Mouse (Mus musculus) embryonic facial prominence, embryonic 14.5 days (tissue): ENCODE measurements around the gene Pacsin3. TPM values are rescaled to one million over a fixed set of nuclear protein-coding genes. Genes with fewer than 3 reads are reported as not detected.

Source experiments
- ATAC-seq: fragments of 200-750 bp; cut with Nextera tagmentation; 2 replicates; pipeline ENCODE4 v1.8.0; 2017; ENCODE audit warnings: low read depth, moderate number of reproducible peaks, moderate TSS enrichment
- DNase-seq: peaks from one replicate; pipeline ENCODE4 v3.0.0-alpha.2; 2015; ENCODE audit warnings: low spot score
- H3K27ac ChIP-seq: fragments of 300-500 bp; sonication (generic); replicated peaks from 2 replicates; pipeline ENCODE4 v1.5.1; 2014; ENCODE audit warnings: low read depth, mild to moderate bottlenecking, low read length, moderate library complexity
- H3K27me3 ChIP-seq: fragments of 300-500 bp; sonication (generic); replicated peaks from 2 replicates; pipeline ENCODE4 v1.6.1; 2014; ENCODE audit warnings: low read length; ENCODE audit not compliant: control insufficient read depth, insufficient read depth
- H3K36me3 ChIP-seq: fragments of 300-500 bp; sonication (generic); 2 replicates; pipeline ENCODE4 v1.6.1; 2014; ENCODE audit warnings: low read length, mixed read lengths; ENCODE audit not compliant: control insufficient read depth, insufficient read depth
- H3K4me1 ChIP-seq: fragments of 300-500 bp; sonication (generic); 2 replicates; pipeline ENCODE4 v1.6.1; 2014; ENCODE audit warnings: antibody characterized with exemption, low read length; ENCODE audit not compliant: control insufficient read depth, insufficient read depth
- H3K4me2 ChIP-seq: fragments of 300-500 bp; sonication (generic); 2 replicates; pipeline ENCODE4 v1.6.1; 2014; ENCODE audit warnings: low read depth, mild to moderate bottlenecking, low read length, moderate library complexity, mixed read lengths
- H3K4me3 ChIP-seq: fragments of 300-500 bp; sonication (generic); 2 replicates; pipeline ENCODE4 v1.5.1; 2014; ENCODE audit warnings: low read depth, mild to moderate bottlenecking, low read length
- H3K9ac ChIP-seq: fragments of 300-500 bp; sonication (generic); 2 replicates; pipeline ENCODE4 v1.6.1; 2014; ENCODE audit warnings: low read depth, mild to moderate bottlenecking, low read length, moderate library complexity, mixed read lengths
- H3K9me3 ChIP-seq: fragments of 300-500 bp; sonication (generic); 2 replicates; pipeline ENCODE4 v1.6.1; 2016; ENCODE audit warnings: low read length; ENCODE audit not compliant: control insufficient read depth
- WGBS: fragments of 180-500 bp; shearing (Covaris S2); extraction: QIAGEN DNeasy Blood & Tissue Kit; methylation state at CpG from one replicate; pipeline ENCODE4 v1.1.7; 2014; 5-methylcytosine and 5-hydroxymethylcytosine counted together
- polyA plus RNA-seq: library from polyadenylated mRNA; unstranded; fragments of >200 nt; fragmentation: Nextera tagmentation; extraction: Ambion mirVana; gene quantifications from 2 replicates; pipeline ENCODE4 v1.2.1, GENCODE M21; 2014

Gene Pacsin3
- polyA plus RNA-seq, result 59.9 and 64.3 TPM in 2 replicates

DNA sequence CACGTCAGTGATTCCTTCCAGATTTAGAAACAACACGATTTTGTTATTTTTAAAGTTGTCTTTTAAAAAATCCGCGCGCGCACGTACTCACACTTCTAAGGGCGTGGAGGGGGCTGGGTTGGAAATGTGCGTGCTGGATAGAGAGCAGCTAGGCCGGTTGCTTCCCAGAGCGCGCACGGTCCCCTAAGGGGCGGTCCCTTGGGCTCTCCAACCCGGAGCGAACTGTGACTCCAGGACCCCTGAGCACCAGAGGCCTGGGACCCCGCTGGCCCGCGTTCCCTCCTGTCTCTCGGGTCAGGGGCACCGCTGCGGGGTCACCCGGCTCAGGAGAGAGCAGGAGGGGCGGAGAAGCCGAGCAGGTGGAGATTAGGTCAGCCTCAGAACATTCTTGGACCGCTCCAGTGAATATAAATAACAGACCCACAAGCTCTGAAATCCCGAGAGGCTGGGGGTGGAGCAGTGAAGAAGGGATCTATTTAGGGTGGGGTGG lies at the start of gene Pacsin3:
Gene Pacsin3, plus strand, starts transcription at position 294 of the 490 bp plus-strand sequence.
- peaks cover 16% of the 10 kb centered on the region for H3K4me1 ChIP-seq
- 1% methylated on average over 27 of the region's 27 CpGs for WGBS
- H3K4me3 ChIP-seq, result peak within 1 kb of the TSS; percentile 69
- H3K9ac ChIP-seq, result peak within 1 kb of the TSS; percentile 73
- H3K27ac ChIP-seq, result peak within 1 kb of the TSS; percentile 78
- no peaks in the 10 kb centered on the region for H3K9me3 ChIP-seq
- H3K4me2 ChIP-seq, result peak within 1 kb of the TSS; percentile 94
- H3K36me3 ChIP-seq, result no peaks in the 10 kb centered on the region
- H3K27me3 ChIP-seq, result no peaks in the 10 kb centered on the region; the same call in 1 of the 2 replicates
- DNase-seq, result peak; percentile 51
- ATAC-seq, result peak; percentile 32

DNA sequence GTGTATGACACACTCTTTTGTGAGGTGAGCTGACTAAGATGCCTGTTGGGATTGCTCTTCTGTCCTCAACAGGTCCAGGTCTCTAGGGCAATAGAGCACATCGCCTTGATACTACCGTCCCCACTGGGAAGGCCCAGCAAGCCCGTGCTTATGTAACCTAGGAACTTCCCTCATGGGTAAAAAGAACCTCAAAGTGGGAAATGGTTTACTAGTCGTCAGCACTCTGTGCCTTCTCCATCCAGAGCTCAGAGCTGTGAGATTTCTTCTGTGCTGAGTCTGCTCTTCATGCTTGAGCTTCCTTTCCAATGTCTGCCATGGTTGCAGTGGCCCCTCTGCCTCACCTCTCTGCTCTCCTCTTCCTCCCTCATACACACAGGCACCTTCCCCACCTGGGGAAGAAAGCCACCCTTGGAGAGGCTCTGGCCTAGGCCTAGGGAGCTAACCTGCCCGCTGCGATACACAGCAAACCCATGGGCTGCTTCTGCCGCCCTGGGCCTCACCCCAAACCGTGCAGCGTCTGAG lies 49.4 kb upstream of the Pacsin3 start:
- no peak overlapping the region for H3K4me2 ChIP-seq
- no peaks in the 10 kb centered on the region for H3K9me3 ChIP-seq
- no peak for DNase-seq
- peaks cover 12% of the 10 kb centered on the region for H3K4me1 ChIP-seq
- no peak overlapping the region for H3K9ac ChIP-seq
- H3K27me3 ChIP-seq, result no peaks in the 10 kb centered on the region
- no peak for ATAC-seq
- 87% methylated on average over 9 of the region's 9 CpGs for WGBS
- H3K4me3 ChIP-seq, result no peak overlapping the region
- no peak overlapping the region for H3K27ac ChIP-seq
- H3K36me3 ChIP-seq, result peaks cover 59% of the 10 kb centered on the region

DNA sequence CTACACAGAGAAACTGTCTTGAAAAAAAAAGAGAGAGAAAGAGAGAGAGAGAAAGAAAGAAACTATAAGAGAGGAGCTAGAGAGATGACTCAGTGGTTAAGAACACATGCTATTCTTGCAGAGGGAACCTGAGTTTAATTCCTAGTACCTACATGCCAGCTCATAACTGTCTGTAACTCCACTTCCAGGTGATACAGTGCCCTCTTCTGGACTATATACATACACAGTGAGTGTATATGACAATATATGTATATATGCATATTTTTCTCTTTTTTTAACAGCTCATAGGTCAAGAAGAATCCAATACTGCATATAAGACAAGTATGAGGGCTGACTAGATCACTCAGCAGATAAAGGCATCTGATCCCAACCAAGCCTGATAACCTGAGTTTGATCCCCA lies 42.4 kb upstream of the Pacsin3 start:
- Histone ChIP-seq H3K4me3 (no peak overlapping the region), H3K9ac (no peak overlapping the region), H3K4me2 (no peak overlapping the region), H3K27me3 (no peaks in the 10 kb centered on the region), H3K9me3 (no peaks in the 10 kb centered on the region), H3K27ac (no peak overlapping the region), H3K36me3 (peaks cover 76% of the 10 kb centered on the region), H3K4me1 (no peaks in the 10 kb centered on the region)
- ATAC-seq (no peak), DNase-seq (no peak)

DNA sequence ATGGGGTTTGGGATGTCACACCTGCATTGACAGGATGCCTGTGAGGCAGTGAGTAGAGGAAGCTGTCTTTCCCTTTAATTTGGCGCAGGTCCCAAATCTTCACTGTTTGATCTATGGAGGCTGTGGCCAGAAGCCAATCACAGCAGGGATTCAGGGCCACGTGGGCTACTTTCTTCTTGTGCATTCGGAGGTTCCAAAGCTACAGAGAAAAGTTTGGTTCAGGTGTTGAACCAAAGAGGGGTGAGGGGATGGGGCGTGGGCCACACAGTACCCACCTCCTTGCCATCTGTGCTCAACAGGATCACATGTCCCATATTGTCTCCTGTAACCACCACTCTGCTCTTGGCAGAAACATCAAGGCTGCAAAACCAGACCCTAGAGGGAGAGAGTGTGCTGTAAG lies 38.7 kb upstream of the Pacsin3 start:
- no peaks in the 10 kb centered on the region for H3K4me1 ChIP-seq
- no peaks in the 10 kb centered on the region for H3K27me3 ChIP-seq
- no peak overlapping the region for H3K27ac ChIP-seq
- H3K9ac ChIP-seq, result no peak overlapping the region
- no peak overlapping the region for H3K4me2 ChIP-seq
- no peaks in the 10 kb centered on the region for H3K9me3 ChIP-seq
- ATAC-seq (no peak), DNase-seq (no peak)
- WGBS, result 59% methylated on average over 4 of the region's 4 CpGs
- no peak overlapping the region for H3K4me3 ChIP-seq
- peaks cover 42% of the 10 kb centered on the region for H3K36me3 ChIP-seq

DNA sequence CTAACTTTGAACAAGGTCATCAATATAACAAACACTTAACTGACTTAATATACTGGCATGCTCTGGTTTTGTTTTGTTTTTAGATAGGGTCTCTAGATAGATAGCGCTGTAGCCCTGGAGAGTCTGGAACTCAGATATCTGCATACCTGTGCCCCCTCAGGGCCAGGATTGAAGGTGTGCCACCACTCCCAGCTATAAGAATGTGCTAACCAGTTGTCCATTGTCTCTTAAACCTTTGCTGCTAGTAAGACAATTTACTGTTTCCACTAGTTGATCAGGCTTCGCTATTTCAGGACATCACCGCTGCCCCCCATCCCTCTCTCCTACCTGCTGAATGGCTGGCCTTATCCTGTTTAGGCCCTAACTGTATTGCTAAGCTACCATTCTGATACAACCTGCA lies 35.3 kb upstream of the Pacsin3 start:
- Histone ChIP-seq H3K4me3 (no peak overlapping the region), H3K27me3 (no peaks in the 10 kb centered on the region), H3K9ac (no peak overlapping the region), H3K4me1 (no peaks in the 10 kb centered on the region), H3K4me2 (no peak overlapping the region), H3K36me3 (peaks cover 14% of the 10 kb centered on the region; the same call in 1 of the 2 replicates), H3K27ac (no peak overlapping the region), H3K9me3 (no peaks in the 10 kb centered on the region)
- no peak for ATAC-seq
- 91% methylated on average over 3 of the region's 3 CpGs for WGBS
- no peak for DNase-seq

DNA sequence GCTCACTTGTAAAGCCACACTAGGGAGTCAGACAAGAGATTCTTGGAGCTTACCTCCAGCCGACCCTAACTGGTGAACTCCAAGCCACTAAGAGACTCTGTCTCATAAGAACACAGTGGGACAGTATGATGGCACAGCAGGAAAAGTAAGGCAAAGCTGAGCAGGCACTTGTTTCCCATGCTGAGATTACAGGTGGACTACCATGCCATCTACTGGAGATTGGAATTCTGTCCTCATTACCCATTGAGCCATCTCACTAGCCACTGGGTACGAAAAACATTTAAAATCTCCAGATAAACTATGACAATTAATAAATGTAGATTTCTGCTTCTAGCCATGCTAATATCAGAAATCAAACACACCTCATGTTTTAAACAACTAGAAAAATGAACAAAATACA lies 32.1 kb upstream of the Pacsin3 start:
- Histone ChIP-seq H3K9me3 (no peaks in the 10 kb centered on the region), H3K4me2 (no peak overlapping the region), H3K27me3 (no peaks in the 10 kb centered on the region), H3K27ac (no peak overlapping the region), H3K4me3 (no peak overlapping the region), H3K36me3 (peaks cover 2% of the 10 kb centered on the region; the same call in 1 of the 2 replicates), H3K4me1 (no peaks in the 10 kb centered on the region), H3K9ac (no peak overlapping the region)
- 84% methylated on average over 2 of the region's 2 CpGs for WGBS
- no peak for DNase-seq
- ATAC-seq, result no peak

DNA sequence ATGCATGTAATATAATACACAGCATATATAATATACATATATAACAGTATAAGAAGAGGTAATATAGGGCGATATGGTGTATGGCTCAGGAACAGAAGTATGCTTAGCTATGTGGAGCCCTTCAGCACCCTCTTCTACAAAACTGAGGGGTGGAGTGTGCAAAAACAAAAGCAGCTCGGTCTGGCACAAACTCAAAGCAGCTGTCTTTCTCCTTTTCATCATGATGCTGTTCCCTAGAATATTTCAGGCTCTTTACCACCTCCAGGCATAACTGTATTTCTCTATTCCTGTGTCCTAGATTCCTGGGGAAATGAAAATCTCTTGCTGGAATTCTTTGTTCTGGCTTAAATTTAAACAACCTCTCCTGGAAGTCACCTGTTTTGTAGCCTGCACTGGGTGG lies 26.0 kb upstream of the Pacsin3 start:
- no peak overlapping the region for H3K4me2 ChIP-seq
- H3K9me3 ChIP-seq, result no peaks in the 10 kb centered on the region
- H3K27me3 ChIP-seq, result no peaks in the 10 kb centered on the region
- 49% methylated on average over 2 of the region's 2 CpGs for WGBS
- no peak for DNase-seq
- H3K36me3 ChIP-seq, result peaks cover 21% of the 10 kb centered on the region; the same call in 1 of the 2 replicates
- no peak overlapping the region for H3K9ac ChIP-seq
- H3K27ac ChIP-seq, result no peak overlapping the region
- no peaks in the 10 kb centered on the region for H3K4me1 ChIP-seq
- no peak overlapping the region for H3K4me3 ChIP-seq
- ATAC-seq, result no peak

DNA sequence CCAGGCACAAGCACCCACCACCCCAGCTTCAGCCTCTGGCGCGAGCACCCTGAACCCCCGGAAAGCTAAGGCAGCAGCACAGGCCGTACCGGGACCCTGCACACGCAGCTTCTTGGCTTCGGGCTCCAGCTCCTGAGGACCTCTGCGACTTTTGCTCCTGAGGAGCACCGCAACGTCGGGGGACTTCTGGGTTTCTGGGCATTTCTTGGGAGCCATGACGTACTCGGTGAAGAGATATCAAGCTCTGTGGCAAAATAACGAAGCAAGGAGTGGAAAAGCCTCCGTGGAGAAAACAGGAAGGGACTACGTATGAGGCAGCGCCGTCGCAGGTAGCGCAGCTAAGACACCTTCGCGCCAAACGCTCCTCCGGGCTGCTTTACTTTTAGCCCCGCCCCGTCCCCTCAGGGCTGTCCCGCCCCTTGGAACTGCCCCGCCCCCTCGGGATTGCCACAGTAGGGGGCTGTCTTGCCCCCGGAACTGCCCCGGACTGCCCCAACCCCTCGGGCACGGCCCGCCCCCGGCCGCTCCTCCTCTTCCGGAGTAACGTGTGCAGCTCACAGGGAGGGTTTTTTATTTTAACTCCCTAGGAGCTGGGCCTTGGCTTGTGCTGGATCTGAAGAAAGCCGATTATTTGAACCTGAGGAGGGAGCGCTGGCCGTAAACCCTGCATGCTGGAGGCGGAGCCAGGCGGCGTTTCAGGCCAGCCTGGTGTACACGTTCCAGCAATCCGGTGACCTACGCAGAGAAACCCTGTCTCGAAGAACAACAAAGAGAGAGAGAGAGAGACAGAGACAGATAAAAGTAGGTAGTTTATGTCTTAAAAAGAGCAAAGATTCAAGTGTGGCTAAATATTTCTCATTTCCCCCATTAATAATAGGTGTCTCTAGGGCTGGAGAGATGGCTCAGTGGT lies 18.9 kb upstream of the Pacsin3 start, which contains the start of gene Ddb2:
Gene Ddb2, minus strand, starts transcription at position 382 of the 910 bp plus-strand sequence.
- no peaks in the 10 kb centered on the region for H3K9me3 ChIP-seq
- ATAC-seq (peak; percentile 99), DNase-seq (peak; percentile 98)
- 0 out of 2 replicates have a peak, but pooled peaks cover 14% of the 10 kb centered on the region for H3K36me3 ChIP-seq
- 2% methylated on average over 41 of the region's 48 CpGs for WGBS
- peak within 1 kb of the TSS; percentile 88 for H3K27ac ChIP-seq
- peak within 1 kb of the TSS; percentile 79 for H3K4me2 ChIP-seq
- H3K4me3 ChIP-seq, result peak within 1 kb of the TSS; percentile 59
- H3K27me3 ChIP-seq, result no peaks in the 10 kb centered on the region
- peak within 1 kb of the TSS; percentile 72 for H3K9ac ChIP-seq
- H3K4me1 ChIP-seq, result peaks cover 6% of the 10 kb centered on the region; the same call in 1 of the 2 replicates
